Mouse (Mus musculus) cortical plate, adult 2 months (tissue): Measurements from ENCODE around the gene Atat1.

ENCODE experiments used
- CTCF ChIP-seq: fragments of 200-500 bp; IDR thresholded peaks from 2 replicates; pipeline ENCODE4 v1.5.1; 2011; ENCODE audit warnings: mild to moderate bottlenecking, control low read depth, low read length; ENCODE audit not compliant: insufficient read depth; ENCODE audit errors: extremely low read depth
- POLR2A ChIP-seq: fragments of 200-500 bp; IDR thresholded peaks from 2 replicates; pipeline ENCODE4 v1.6.1; 2011; ENCODE audit warnings: mild to moderate bottlenecking, low read length, control low read depth; ENCODE audit not compliant: insufficient read depth; ENCODE audit errors: extremely low read depth

GRCm38 (mm10) chr17:35958533-35959223, 48.8 kb upstream of the Atat1 start:
- TF ChIP-seq POLR2A (no peak), CTCF (no peak)
